Mouse (Mus musculus): ENCODE measurements around the gene Apoa5. TPM values are rescaled to one million over a fixed set of nuclear protein-coding genes. Genes with fewer than 3 reads are reported as not detected.
"Not testable (repeated sequence)": the region's sequence is repeated elsewhere in the genome, so short reads cannot be mapped to it uniquely, and the experiment has no call there.

The Apoa5 gene
- polyA plus RNA-seq, 1 experiment from 2014 or later, result not detected

DNA sequence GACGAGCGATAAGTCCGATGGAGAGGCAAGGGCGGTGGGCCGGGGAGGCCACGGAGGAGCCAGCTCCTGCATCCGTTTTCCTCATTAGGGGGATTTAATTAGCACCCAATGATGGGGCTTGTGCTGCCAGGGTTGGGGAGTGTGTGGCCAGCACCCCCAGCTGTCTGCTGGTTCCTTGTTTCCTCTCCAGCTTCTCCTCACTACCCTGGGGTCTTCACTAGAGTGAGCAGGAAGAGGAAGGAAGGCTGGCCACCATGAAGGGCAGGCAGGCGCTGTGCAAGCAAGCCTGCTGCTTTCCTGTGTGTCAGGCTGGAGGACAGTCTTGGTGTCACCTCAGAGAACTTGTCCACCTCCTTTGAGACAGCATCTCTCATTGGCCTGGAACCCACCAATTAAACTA lies 48.5 kb downstream of the Apoa5 start:
- H3K9ac ChIP-seq (ENCODE audit: low read length), result no peak overlapping the region
- H3K36me3 ChIP-seq (ENCODE audit: control insufficient read depth, insufficient read depth), result no peaks in the 10 kb centered on the region
- no peak for ATAC-seq (replicated peaks; ENCODE audit: extremely low read depth, insufficient read depth, low FRiP score)
- H3K27me3 ChIP-seq (ENCODE audit: control insufficient read depth, insufficient read depth, low read length), result peaks cover 8% of the 10 kb centered on the region
- peaks cover 6% of the 10 kb centered on the region for H3K9me3 ChIP-seq (replicated peaks; ENCODE audit: control insufficient read depth, low read length)
- no peaks in the 10 kb centered on the region for H3K4me1 ChIP-seq (ENCODE audit: control insufficient read depth, insufficient read depth, low read length)
- H3K4me2 ChIP-seq (ENCODE audit: low read depth, low read length), result no peak overlapping the region
- H3K4me3 ChIP-seq (ENCODE audit: low read length), result no peak overlapping the region
- H3K27ac ChIP-seq (ENCODE audit: low read length), result no peak overlapping the region
- WGBS, result 76% methylated on average over 8 of the region's 8 CpGs

DNA sequence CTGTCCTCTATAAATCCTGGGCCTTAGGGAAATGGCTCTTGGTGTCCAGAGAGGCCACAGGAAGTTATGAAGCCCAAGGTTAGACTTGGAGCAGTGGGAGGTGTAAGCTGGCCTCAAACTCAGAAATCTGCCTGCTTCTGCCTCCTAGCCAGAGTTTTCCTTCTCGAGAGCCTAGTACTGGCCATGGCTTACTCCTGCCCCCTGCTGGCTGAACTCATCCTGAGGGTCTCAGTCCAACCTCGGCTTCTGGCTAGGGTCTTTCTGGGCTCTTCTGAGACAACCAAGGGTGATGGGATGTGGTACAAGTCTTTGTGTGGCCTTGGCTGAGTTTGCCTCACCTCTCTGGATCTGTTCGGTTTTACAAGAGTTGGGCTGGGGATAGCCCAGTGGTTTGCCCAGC lies 49.5 kb downstream of the Apoa5 start:
- 90% methylated on average over 3 of the region's 3 CpGs for WGBS

GRCm38 (mm10) chr9:46319886-46320285 lies 51.5 kb downstream of the Apoa5 start, which contains the start of gene 4931429L15Rik:
TSS of gene 4931429L15Rik (minus strand) at chr9:46319986.
- H3K9ac ChIP-seq (ENCODE audit: low read length); H3K4me3 ChIP-seq (ENCODE audit: low read length); H3K4me1 ChIP-seq (ENCODE audit: control insufficient read depth, insufficient read depth, low read length); ATAC-seq (replicated peaks; ENCODE audit: extremely low read depth, insufficient read depth, low FRiP score); H3K27ac ChIP-seq (ENCODE audit: low read length); H3K4me2 ChIP-seq (ENCODE audit: low read depth, low read length); H3K36me3 ChIP-seq (ENCODE audit: control insufficient read depth, insufficient read depth); H3K9me3 ChIP-seq (replicated peaks; ENCODE audit: control insufficient read depth, low read length); H3K27me3 ChIP-seq (ENCODE audit: control insufficient read depth, insufficient read depth, low read length): not testable (repeated sequence)
- 73% methylated on average over 6 of the region's 6 CpGs for WGBS

More for the DNA sequence above, 49.5 kb downstream of the Apoa5 start:
- Histone ChIP-seq H3K4me2 (ENCODE audit: low read depth, low read length) (no peak overlapping the region), H3K27ac (ENCODE audit: low read length) (no peak overlapping the region), H3K9me3 (replicated peaks; ENCODE audit: control insufficient read depth, low read length) (peaks cover 6% of the 10 kb centered on the region), H3K4me3 (ENCODE audit: low read length) (no peak overlapping the region), H3K27me3 (ENCODE audit: control insufficient read depth, insufficient read depth, low read length) (peaks cover 8% of the 10 kb centered on the region), H3K36me3 (ENCODE audit: control insufficient read depth, insufficient read depth) (no peaks in the 10 kb centered on the region), H3K9ac (ENCODE audit: low read length) (no peak overlapping the region), H3K4me1 (ENCODE audit: control insufficient read depth, insufficient read depth, low read length) (no peaks in the 10 kb centered on the region)
- no peak for ATAC-seq (replicated peaks; ENCODE audit: extremely low read depth, insufficient read depth, low FRiP score)

DNA sequence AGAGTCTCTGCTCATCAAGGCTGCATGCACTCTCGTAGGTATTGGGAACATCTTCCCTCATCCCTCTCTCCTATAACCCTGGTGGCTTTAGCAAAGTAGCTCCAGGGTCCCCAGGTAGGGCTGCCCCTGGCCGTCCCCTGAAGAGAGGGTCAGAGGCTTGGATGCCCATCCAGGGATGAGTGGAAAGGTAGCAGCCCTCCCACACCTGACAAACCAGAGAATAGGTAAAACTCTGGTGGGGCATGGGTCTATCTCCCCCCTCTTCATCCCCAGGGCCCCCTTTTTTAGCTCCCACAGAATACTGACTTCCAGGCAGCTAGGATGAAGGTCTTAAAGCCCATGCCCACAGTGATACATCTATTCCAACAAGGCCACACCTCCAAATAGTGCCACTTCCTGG lies 52.0 kb downstream of the Apoa5 start:
- no peak for ATAC-seq (replicated peaks; ENCODE audit: extremely low read depth, insufficient read depth, low FRiP score)
- Histone ChIP-seq H3K27ac (ENCODE audit: low read length) (no peak overlapping the region), H3K9me3 (replicated peaks; ENCODE audit: control insufficient read depth, low read length) (peaks cover 6% of the 10 kb centered on the region), H3K36me3 (ENCODE audit: control insufficient read depth, insufficient read depth) (no peaks in the 10 kb centered on the region), H3K4me1 (ENCODE audit: control insufficient read depth, insufficient read depth, low read length) (no peaks in the 10 kb centered on the region), H3K4me2 (ENCODE audit: low read depth, low read length) (no peak overlapping the region), H3K9ac (ENCODE audit: low read length) (no peak overlapping the region), H3K27me3 (ENCODE audit: control insufficient read depth, insufficient read depth, low read length) (no peaks in the 10 kb centered on the region), H3K4me3 (ENCODE audit: low read length) (no peak overlapping the region)
- WGBS, result 83% methylated on average over 2 of the region's 2 CpGs

Other genes starting within 250 kb of the Apoa5 start
- 5.8 and 20.1 TPM in 2 replicates for gene Apoa1, start 40.1 kb upstream of the Apoa5 start, polyA plus RNA-seq (2015; fragmentation: Nextera tagmentation; extraction: Ambion mirVana)
- 0.89 TPM in 1 of 2 replicates, not detected in the other for gene Apoc3, start 33.0 kb upstream of the Apoa5 start, polyA plus RNA-seq (2015; fragmentation: Nextera tagmentation; extraction: Ambion mirVana)
- gene Apoa4, start 27.9 kb upstream of the Apoa5 start, polyA plus RNA-seq (2015; fragmentation: Nextera tagmentation; extraction: Ambion mirVana), result 1.3 TPM in 1 of 2 replicates, not detected in the other
- 36.7 and 39.5 TPM in 2 replicates for gene Zpr1, start 4.4 kb downstream of the Apoa5 start, polyA plus RNA-seq (2015; fragmentation: Nextera tagmentation; extraction: Ambion mirVana)
- gene Bud13, start 14.4 kb downstream of the Apoa5 start, polyA plus RNA-seq (2015; fragmentation: Nextera tagmentation; extraction: Ambion mirVana), result 13.3 and 13.5 TPM in 2 replicates
- gene 4931429L15Rik, start 51.4 kb downstream of the Apoa5 start, polyA plus RNA-seq (2015; fragmentation: Nextera tagmentation; extraction: Ambion mirVana), result not detected in 2 replicates

All from heart, embryonic 16.5 days (tissue).